Mouse (Mus musculus) cerebellum, postnatal 4 days (tissue): ENCODE results near the gene Pax5.
"Not testable (repeated sequence)": the region's sequence is repeated elsewhere in the genome, so short reads cannot be mapped to it uniquely, and the experiment has no call there.

ENCODE experiments used
- DNase-seq, 2 experiments: peaks; one replicate each; pipeline ENCODE4 v3.0.0; 2022; ENCODE audit warnings: low spot score in 2 of 2, mixed read lengths in 1 of 2

Pax5 gene

GRCm38 (mm10) chr4:44709740-44710700 lies at the start of gene Pax5:
Gene Pax5 (minus strand): TSS chr4:44710487.
- DNase-seq = no peak

DNA sequence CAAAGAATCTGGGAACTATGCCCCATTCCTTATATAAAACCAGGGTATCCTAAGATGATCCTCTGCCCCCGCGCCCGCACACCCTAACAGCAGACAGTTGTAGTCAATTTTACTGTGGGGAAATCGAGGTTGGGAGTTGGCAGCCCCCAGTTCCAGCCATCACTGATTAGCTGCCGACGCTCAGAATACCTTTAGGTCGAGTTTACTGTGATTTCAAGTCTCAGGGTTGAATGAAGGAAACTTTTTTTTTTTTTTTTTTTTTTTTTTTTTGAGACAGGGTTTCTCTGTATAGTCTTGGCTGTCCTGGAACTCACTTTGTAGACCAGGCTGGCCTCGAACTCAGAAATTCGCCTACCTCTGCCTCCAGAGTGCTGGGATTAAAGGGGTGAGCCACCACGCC lies 46.8 kb upstream of the Pax5 start:
- DNase-seq = not testable (repeated sequence)

GRCm38 (mm10) chr4:44756134-44756951 lies 46.1 kb upstream of the Pax5 start:
- peak; percentile 60 to 85 for DNase-seq

GRCm38 (mm10) chr4:44755553-44756133 lies 45.4 kb upstream of the Pax5 start, which contains the start of gene Zcchc7:
Gene Zcchc7 (plus strand): TSS chr4:44755877.
- DNase-seq = no peak

DNA sequence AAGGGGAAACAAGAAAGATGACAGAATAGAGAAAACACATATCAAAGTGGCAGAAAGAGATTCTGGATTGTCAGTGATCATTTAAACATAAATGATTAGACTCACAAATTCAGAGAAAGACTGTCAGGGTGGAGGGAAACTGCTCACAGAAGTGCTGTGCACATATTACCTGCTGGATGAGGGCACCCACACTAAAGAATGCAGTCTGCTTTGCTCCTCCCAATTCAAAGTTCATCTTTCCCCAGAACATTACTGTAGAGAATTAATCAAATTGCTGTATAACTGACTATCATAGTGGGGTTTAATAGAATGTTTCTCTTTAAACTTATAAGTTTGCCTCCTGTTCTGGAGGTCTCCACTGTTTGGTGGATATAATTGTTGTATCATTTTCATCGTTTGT lies 30.2 kb upstream of the Pax5 start:
- no peak for DNase-seq

GRCm38 (mm10) chr4:44721237-44721636 lies 10.9 kb upstream of the Pax5 start:
- DNase-seq = no peak

DNA sequence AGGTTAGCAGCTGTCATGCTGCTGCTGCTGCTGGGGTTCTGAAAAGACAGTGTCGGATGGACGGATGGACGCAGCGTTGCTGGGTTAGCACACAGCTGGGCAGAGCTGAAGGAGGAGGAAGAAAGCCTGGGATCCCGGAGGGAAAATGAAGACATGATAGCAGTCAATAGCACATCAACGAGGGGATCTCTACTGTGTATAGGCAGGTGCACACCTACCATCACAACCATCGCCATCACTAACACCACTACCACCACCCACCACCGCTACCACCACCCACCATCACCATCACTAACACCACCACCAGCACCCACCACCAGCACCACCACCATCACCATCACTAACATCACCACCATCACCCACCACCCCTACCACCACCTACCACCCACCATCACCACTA lies 9.8 kb upstream of the Pax5 start:
- DNase-seq = no peak

GRCm38 (mm10) chr4:44717676-44718075 lies 7.4 kb upstream of the Pax5 start:
- DNase-seq = no peak

DNA sequence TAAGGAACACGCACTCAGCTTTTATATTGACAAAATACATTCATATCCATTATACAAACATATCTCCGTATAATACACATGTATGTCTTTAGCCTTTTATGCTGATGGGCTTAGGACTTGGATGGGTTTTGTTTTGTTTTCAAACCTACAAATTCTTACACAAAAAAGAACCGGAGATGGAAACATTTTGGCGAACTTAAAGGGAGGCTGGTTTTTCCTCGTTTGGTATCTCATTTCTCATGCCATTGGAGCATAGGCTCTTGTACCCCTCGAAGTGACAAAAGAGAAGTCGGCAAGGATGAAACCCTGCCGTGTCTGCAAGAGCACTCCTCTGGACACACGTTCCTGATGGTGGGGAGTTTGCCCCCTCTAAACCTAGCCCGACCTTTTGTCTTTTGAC lies 6.1 kb upstream of the Pax5 start:
- no peak for DNase-seq

DNA sequence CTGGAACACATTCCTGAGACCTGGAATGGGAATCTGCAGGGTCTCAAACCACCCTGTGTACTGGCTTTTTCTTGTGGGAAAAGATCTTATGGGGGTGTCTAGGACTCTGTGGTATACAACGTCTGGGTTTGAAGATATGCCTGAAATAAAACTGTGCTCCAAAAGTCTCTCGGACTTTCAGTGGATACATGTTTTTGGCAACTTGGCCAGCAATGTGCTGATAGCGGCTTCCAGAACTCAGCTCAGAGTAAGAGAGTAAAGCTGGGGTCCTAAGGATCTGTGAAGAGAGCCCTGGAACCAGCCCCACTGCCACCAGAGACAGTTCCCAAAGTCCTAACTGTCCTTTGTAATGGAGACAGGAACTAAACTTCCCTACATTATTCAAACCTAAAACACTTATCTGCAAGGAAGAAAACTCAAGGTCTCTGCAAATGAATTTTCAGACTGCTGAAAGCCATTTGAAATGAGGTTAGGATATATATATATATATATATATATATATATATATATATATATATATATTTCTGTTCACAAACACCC lies 5.4 kb upstream of the Pax5 start:
- DNase-seq = no peak

- DNase-seq = no peak
These were observed 3.9 kb upstream of the Pax5 start for GRCm38 (mm10) chr4:44714111-44714621.

- no peak for DNase-seq
These were observed 3.3 kb upstream of the Pax5 start for GRCm38 (mm10) chr4:44713554-44714051.

DNA sequence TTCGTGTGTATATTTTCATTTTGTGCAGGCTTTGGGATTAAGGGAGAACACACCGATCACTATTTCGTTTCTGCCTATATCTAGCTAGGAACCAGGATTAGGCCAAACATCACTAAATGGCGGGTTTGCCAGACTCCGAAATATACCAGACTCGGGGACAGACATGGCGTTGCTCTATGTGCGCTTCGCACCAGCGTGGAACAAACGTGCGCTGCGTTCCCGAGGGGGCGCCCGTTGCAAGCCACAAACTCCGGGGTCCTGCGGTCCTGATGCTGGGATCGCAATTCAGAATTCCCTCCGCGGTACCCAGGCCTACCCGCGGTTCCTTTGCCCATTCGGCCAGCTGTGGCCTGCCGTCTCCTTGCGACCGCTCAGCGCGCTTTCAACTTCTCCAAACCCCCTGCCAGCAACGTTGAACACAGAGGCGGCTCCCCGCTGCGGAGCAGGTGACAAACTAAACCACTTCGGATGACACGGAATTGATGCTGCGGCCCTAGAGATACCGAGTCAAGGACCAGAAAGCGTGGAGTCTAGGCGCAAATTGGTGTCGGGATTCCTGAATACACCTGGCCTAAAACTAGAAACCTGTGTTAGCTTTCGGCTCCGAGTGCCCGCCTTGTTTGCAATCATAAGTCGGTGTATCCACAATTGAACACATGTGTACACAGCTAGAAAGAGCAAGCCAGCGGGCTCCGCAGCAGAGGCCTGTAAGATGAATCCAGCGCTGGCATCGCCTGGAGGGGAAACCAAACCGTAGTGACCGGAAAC lies 2.7 kb upstream of the Pax5 start:
- DNase-seq = peak in 1 of 2 experiments; percentile 16

GRCm38 (mm10) chr4:44712051-44712700 lies 1.9 kb upstream of the Pax5 start:
- peak in 1 of 2 experiments; percentile 23 for DNase-seq

DNA sequence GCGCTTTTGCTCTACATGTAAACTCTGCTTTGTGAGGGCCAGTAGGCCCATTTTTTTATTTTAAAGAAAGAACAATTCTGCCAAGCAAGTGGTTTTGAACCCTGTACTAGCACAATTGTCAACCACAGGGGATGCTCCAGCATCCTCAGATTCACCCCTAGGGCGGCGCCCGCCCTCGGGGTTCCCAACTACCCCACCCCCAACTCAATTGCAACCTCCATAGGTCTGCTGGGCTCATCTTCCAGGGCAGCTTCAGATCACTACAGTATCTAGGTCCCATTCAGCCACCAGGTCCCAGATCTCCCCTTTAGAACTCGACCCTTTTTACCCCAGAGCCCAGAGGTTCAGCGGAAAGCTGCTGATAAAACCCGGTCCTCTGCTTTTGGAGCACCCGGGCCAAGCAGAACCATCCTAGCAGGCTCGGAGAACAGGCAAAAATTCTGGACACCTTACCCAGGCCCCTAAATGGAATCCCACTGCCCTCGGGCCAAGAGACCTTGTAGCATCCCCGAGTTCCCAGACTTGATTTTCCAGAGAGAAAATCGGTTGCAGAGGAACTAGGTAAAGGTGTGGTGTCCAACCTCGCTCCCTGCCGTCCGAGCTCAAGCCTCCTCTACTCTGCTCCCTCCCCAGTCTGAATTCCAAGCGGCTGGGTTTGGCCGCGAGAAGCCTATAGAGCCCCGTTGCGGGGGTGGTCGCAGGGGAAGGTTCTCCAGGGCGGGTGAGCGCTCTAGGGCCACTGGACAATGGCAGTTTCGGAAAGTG lies 1.0 kb upstream of the Pax5 start:
- no peak for DNase-seq

DNA sequence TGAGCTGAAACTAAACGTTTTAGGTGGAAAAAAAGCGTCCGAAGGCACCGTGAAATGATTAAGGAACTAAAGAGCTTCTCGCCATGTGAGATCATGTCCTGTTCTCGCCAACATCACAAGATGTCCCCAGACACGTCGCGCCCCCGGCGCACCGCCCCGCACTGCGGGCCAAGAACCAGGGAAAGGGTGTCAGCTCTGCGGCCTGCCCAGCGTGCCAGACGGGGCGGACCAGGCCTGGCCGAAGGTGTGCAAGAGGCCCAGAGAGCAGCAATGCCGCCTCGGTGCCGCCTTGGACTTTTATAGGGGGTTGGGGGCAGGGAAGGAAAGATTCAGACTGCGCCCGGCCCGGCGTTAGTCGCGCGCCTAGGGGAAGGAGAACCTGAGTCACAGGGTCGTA lies 412 bp upstream of the Pax5 start:
- DNase-seq = no peak

- no peak for DNase-seq
These were observed 1.1 kb downstream of the Pax5 start for GRCm38 (mm10) chr4:44709091-44709695.

- DNase-seq = no peak
These were observed 2.0 kb downstream of the Pax5 start for GRCm38 (mm10) chr4:44708311-44708710.

GRCm38 (mm10) chr4:44706865-44707264 lies 3.4 kb downstream of the Pax5 start:
- no peak for DNase-seq
